Mouse (Mus musculus) gastrocnemius, postnatal 25 days (tissue): ENCODE measurements at regions not wholly inside any gene's neighbourhood (a gene's known extent, or its start where the extent isn't known, plus 50 kb on each side); places are given as distances from the start of the nearest gene placed in this dataset.

Source experiments
- DNase-seq: peaks from one replicate; pipeline ENCODE4 v3.0.0; 2022

DNA sequence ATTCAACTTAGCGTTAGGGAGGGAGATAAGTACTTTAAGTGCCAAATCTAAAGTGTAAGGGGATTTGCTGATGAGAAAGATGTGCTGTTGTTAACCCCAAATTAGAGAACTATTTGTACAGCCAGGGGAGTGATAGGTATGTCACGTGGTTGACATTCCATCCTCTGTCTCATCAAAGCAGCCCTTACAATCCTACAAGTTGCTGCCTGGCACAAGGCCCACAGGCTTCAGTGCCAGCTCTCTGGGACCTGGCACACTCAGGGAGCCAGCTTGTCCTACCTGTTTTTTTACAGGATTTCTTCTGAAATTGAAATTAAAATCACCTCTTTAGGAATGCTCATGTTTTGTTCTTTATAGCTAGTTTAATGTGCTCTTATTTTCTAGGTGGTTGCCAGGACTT is 68.6 kb upstream of the Egln3 start:
- DNase-seq, result no peak

DNA sequence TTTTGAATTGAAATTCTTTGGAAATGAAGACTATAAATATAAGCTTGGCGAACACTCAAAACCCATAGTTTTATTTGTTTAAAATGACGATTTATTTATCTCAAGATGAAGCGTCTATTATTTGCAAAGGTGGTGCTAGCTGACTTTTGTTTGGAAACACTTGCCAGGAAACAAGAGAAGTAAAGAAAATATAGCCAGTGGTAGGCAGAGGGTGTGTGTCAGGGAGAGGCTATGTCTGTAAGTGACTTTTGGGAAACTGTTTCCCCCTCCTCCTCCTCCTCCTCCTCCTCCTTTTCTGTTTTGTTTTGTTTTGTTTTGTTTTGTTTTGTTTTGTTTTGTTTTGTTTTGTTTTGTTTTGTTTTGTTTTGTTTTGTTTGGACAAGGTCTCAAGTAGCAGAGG is 62.2 kb upstream of the Egln3 start:
- no peak for DNase-seq

DNA sequence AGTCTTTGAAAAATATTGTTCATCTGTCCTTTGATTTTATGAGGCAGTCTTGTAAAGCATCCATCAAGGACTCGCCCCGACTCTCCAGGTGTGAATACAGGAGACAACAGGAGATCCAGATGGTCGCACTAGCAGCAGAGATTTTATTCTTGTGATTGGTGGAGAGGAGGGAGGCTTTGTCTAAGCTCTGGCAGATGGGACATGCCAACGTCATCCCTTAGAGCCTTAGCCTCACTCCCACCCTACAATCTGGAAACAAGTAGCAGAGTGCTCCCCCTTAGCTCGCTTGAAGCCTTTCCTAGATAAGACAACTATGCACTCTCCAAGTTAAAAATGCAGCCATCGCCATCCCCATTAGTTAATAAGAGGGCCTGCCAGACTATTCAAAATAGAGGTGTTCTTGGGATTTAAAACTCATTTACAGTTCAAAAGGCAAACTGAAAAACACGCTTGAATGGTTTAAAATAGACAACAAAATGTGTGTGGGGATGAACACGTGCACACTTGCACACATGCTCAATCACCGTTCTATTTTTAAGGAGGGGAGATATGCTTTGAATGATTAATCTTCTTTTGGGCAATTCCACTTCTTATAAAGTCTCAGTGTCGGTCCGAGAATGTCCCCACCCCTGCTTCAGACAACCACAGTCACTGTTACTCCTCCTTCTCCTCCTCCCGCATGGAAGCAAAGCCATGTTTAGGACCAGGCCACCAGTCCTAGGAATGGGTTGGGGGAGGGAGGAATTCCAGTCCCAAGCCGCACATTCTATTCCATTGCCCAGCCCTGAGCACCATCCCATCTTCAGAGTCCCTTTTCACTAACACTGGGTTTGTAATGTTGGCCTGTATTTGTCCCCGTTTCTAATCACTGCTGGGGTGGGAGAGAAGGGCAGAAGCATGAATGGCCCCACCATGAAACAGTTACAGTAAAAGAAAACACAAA is 61.5 kb upstream of the Egln3 start:
- no peak for DNase-seq

DNA sequence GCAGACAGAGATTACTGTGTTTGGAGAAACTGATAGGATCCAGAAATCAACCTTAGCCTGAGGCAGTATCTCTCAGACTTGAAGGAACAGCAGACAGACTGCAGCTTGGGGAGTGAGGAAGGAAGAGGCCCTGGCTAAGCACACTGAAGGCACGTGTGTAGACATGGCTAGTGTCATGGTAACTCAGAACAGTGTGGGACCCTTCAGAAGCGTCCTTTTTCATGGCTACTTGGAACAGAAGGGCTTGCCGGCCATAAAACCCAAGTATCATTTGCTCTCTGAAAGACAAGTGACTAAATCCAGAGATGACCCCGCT is 60.7 kb upstream of the Egln3 start:
- DNase-seq, result no peak

DNA sequence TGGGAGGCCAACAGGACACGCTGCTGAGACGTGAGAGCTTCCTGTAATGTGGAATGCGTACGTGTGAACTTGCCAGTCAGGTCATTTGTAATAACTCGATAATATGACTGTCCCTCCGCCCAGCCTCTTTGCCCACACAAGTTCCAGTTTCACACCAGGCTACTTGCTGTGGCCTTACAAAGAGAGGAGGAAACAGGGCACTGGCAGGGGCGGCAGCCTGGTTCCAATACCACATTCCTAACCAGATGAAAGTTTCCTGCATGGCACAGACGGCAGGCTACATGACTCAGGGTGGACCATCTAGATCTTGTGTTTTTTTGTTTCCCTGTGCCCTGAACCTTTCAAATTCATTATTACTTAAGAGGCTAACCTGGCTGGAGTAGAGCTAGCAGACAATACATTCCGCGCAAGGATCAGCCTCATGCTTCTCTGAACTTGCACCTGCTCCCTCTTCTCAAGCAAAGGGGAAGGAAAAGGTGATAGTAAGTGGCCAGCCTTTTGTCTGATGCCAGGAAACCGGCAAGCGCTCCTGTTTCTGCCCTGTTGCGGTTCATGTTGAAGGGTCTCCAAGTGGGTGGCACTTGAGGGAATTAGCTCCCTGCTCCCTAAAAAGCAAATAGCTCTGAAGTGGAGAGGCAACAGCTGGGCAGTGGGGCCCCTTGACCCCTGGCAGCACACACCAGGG is 60.2 kb upstream of the Egln3 start:
- no peak for DNase-seq

DNA sequence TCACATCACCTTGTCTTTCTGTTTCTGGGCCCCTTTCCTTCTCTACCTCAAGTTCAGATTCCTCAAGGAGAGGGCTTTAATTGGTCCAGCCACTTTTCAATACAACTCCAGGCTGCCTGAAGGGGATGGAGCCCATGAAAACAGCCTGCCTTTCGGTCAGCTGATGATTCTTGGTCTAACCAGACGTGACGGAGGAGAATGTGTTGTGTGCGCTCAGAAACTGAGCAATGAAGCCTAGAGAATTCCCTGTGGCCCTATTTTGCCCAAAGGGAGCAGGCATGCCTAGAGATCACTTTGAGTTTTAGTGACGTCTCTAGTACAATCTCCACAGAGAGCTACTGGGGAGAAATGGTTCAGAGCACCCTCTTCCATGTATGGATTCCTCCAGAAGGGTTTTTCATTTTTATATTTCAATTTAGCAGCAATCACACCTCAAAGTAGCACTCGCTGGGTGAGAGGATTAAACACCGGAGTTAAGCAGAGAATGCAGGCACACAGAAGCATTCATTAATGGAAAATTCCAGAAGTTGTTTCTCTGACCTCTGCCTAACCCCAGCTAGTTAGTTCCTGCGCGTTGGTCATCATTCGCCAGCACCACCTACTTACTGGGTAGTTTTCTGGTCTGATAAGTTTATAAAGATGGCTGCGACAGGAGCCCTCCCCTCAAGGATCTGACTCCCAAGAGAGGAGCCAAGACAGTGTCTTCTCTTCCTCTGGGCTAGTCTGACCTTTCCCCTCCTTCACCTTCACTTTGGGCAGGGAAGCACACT is 58.8 kb upstream of the Egln3 start:
- no peak for DNase-seq

DNA sequence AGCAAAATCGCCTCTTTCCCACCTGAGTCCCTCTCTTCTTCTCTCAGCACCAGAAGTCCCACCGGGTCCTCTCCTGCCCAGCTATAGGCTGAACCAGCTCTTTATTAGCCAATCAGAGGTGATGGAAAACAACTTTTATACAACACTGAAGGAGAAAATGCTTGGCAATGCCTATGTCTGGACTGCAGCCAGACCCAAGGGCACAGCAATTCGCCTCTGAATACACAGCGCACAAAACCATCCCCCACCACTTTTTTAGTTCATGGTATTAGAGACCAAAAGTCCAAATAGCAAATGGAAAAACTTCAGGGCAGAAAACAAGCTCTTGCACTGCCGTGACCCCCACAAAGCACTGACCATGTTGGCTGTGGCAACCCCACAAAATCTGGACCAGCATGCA is 57.8 kb upstream of the Egln3 start:
- no peak for DNase-seq

DNA sequence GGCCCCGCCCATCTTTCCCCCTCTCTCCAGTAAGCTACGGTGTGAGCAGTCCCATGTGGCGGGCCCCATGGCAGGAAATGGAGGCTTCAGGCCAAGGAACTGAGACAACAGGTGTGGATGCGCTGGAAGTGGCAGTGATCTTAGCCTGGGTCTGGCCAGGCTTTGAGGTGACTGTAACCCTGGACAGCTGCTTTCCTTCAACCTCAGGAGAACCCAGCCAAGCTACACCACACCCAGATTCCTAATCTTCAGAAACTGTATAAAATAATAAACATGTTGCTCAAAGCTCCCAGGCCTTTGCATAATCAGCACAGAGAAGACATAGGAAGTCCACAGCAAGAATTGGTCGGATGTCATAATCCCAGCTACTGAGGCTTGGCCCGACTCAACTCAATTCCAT is 56.8 kb upstream of the Egln3 start:
- no peak for DNase-seq

DNA sequence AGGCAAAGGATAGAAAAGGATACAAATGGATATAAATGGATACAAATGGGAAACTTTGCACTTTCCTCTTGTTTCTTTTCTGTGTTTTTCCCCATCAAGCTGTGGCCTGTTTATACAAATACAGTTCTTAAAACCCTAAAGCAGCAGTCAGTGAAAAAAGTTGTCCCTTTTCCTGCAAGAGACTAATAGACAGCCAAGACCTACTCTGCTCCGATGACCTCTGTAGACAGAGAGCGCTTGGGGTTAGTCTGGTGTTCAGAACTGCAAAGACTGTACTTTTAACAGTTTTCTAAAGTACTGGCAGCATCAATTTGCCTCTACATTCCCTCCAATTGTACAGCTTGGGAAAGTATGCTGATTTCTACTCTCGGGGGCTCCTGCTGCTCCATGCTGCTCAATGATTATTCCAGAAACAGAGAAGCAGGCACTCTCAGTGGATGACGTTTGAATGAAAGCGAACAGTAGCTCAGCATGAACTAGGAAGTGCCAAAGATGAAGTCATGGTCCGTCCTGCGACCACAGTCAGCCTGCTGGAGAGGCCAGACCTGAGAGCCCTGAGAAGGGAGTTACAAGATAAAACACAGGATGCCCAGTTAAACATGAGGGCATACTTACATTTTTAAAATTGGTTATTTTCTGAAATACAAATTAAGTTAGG is 54.2 kb upstream of the Egln3 start:
- no peak for DNase-seq

DNA sequence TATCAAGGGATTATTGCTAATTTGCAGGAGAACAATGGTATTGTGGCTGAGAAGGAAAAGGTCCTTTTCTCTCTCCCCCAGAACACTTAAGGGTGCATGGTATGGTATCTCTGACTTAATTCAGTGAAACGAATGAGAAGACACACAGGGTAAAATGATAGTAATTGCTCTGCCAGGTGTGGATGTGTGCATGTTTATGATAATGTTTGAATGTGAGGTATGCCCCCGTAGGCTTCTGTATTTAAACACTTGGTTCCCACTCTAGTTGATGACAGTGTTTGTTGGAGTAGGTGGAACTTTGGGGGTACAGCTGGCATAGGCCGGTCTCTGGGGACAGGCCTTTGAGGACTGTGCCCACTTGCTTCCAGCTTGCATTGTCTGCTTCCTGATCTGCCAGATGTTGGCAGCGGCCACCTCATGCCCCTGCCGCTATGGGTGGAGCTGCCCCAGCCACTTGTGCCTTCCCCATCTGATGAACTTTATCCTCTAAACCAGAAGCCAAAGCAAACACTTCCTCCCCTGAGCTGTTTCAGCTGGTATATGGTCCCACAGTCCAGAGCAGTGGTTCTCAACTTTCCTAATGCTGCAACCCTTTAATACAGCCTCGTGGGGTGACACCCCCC is 53.0 kb upstream of the Egln3 start:
- DNase-seq, result no peak
